Mouse (Mus musculus) hindbrain, embryonic 11.5 days (tissue): ENCODE measurements around the gene Olfm4. TPM values are rescaled to one million over a fixed set of nuclear protein-coding genes. Genes with fewer than 3 reads are reported as not detected.

Source experiments
- ATAC-seq: fragments of 200-750 bp; cut with Nextera tagmentation; 2 replicates; pipeline ENCODE4 v1.8.0; 2017; ENCODE audit warnings: mild to moderate bottlenecking, moderate TSS enrichment, moderate library complexity; ENCODE audit not compliant: low FRiP score
- DNase-seq: peaks from one replicate; pipeline ENCODE4 v3.0.0-alpha.2; 2015; ENCODE audit warnings: low spot score
- H3K27ac ChIP-seq: fragments of 300-500 bp; sonication (generic); 2 replicates; pipeline ENCODE4 v1.5.1; 2014; ENCODE audit warnings: mild to moderate bottlenecking, low read depth, low read length
- H3K27me3 ChIP-seq: fragments of 300-500 bp; sonication (generic); 2 replicates; pipeline ENCODE4 v1.6.1; 2014; ENCODE audit warnings: mild to moderate bottlenecking, low read length, moderate library complexity, mixed read lengths; ENCODE audit not compliant: control insufficient read depth, insufficient read depth
- H3K36me3 ChIP-seq: fragments of 300-500 bp; sonication (generic); 2 replicates; pipeline ENCODE4 v1.6.1; 2014; ENCODE audit warnings: mild to moderate bottlenecking, low read length, moderate library complexity, mixed read lengths; ENCODE audit not compliant: control insufficient read depth, insufficient read depth
- H3K4me1 ChIP-seq: fragments of 300-500 bp; sonication (generic); replicated peaks from 2 replicates; pipeline ENCODE4 v1.6.1; 2014; ENCODE audit warnings: low read length, mixed read lengths; ENCODE audit not compliant: control insufficient read depth, insufficient read depth
- H3K4me2 ChIP-seq: fragments of 300-500 bp; sonication (generic); replicated peaks from 2 replicates; pipeline ENCODE4 v1.6.1; 2014; ENCODE audit warnings: mild to moderate bottlenecking, low read depth, low read length
- H3K4me3 ChIP-seq: fragments of 300-500 bp; sonication (generic); 2 replicates; pipeline ENCODE4 v1.5.1; 2014; ENCODE audit warnings: low read depth, low read length
- H3K9ac ChIP-seq: fragments of 300-500 bp; sonication (generic); 2 replicates; pipeline ENCODE4 v1.6.1; 2014; ENCODE audit warnings: low read depth, low read length
- H3K9me3 ChIP-seq: fragments of 300-500 bp; sonication (generic); 2 replicates; pipeline ENCODE4 v1.6.1; 2016; ENCODE audit warnings: low read length; ENCODE audit not compliant: control insufficient read depth
- WGBS: fragments of 180-500 bp; shearing (Covaris S2); extraction: QIAGEN DNeasy Blood & Tissue Kit; methylation state at CpG from one replicate; pipeline ENCODE4 v1.1.7; 2014; 5-methylcytosine and 5-hydroxymethylcytosine counted together
- polyA plus RNA-seq: library from polyadenylated mRNA; unstranded; fragments of >200 nt; fragmentation: Nextera tagmentation; extraction: Ambion mirVana; gene quantifications from 2 replicates; pipeline ENCODE4 v1.2.1, GENCODE M21; 2014

The Olfm4 gene
- polyA plus RNA-seq = 0.49 and 0.77 TPM in 2 replicates

DNA sequence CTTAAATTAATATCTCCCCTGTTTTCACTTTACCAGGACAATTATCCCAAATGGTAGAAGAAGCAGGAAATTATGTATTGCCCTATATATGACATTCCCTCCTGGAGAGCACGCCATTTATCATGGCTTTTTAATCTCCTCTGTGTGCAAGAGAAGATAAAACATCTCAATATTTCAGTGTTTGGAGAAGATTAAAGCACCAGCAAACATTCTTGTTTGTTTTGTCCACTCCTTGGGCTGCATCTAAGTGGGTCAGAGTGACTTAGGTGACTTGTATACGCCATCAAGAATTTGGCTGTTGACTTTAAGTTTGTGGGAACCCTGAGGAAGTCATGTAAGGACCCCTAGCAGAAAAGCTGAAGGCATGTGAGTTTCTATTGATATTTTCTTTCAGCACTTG, at the start of gene Olfm4:
Gene Olfm4, plus strand, starts transcription at position 301 of the 400 bp plus-strand sequence.
- no peaks in the 10 kb centered on the region for H3K27me3 ChIP-seq
- no peak within 1 kb of the TSS for H3K27ac ChIP-seq
- 89% methylated on average over 2 of the region's 2 CpGs for WGBS
- no peak for ATAC-seq
- H3K36me3 ChIP-seq = no peaks in the 10 kb centered on the region
- DNase-seq = no peak
- H3K9me3 ChIP-seq = no peaks in the 10 kb centered on the region
- H3K4me2 ChIP-seq = no peak within 1 kb of the TSS
- no peak within 1 kb of the TSS for H3K4me3 ChIP-seq
- no peaks in the 10 kb centered on the region for H3K4me1 ChIP-seq
- no peak within 1 kb of the TSS for H3K9ac ChIP-seq

DNA sequence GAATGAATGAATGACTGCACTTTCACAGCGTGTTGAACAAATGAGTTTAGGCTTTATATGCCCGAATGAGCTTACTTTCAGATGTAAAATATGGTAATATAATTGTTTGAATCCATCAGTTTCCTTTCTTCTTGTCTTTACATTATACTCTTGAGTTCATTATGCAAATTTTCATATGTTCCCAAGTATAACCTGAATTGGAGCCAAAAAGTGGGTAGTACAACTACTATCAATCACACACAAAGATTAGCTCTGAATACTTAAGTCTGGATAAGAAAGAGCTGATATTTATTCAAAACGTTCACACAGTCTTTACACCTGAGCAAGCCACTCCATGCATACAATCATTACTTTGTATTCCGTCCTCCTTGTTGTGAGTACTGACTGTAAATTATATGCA, 49.5 kb upstream of the Olfm4 start:
- DNase-seq = no peak

DNA sequence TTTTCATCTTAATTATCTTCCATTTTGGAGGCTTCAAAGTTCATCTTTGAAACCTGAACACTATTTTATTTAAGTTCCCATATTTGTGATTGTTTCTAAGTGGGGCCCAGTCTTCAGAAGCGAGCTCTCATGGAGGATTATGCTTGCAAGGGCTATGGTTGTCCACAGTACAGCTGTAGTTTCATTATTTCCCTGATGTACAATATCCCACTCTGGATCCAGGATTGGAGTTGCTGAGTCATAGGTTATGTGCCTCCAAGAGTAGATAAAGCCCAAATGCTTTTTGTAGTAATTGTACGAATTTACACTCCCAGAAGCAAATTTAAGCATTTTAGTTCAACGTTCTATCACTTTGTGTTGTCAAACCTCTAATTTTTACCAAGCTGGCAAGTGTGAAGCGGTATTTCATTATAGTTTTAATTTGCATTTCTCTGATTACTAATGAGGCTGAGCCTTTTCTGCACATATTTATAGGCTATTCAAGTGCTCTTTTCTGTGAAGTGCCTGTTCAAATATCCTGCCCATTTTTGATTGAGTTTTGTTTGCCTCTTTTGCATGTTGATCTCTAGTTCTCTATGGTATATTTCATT, 46.9 kb upstream of the Olfm4 start:
- H3K27ac ChIP-seq = no peak overlapping the region
- ATAC-seq (no peak), DNase-seq (no peak)
- H3K9ac ChIP-seq = no peak overlapping the region
- no peaks in the 10 kb centered on the region for H3K4me1 ChIP-seq
- H3K36me3 ChIP-seq = no peaks in the 10 kb centered on the region
- H3K27me3 ChIP-seq = no peaks in the 10 kb centered on the region
- H3K4me3 ChIP-seq = no peak overlapping the region
- H3K4me2 ChIP-seq = no peak overlapping the region
- 93% methylated on average over 4 of the region's 4 CpGs for WGBS
- H3K9me3 ChIP-seq = no peaks in the 10 kb centered on the region

More for the DNA sequence above, 49.5 kb upstream of the Olfm4 start:
- Histone ChIP-seq H3K4me1 (no peaks in the 10 kb centered on the region), H3K36me3 (no peaks in the 10 kb centered on the region), H3K27me3 (no peaks in the 10 kb centered on the region), H3K9ac (no peak overlapping the region), H3K9me3 (no peaks in the 10 kb centered on the region), H3K4me2 (no peak overlapping the region), H3K4me3 (no peak overlapping the region), H3K27ac (no peak overlapping the region)
- 82% methylated on average over 4 of the region's 4 CpGs for WGBS
- no peak for ATAC-seq

DNA sequence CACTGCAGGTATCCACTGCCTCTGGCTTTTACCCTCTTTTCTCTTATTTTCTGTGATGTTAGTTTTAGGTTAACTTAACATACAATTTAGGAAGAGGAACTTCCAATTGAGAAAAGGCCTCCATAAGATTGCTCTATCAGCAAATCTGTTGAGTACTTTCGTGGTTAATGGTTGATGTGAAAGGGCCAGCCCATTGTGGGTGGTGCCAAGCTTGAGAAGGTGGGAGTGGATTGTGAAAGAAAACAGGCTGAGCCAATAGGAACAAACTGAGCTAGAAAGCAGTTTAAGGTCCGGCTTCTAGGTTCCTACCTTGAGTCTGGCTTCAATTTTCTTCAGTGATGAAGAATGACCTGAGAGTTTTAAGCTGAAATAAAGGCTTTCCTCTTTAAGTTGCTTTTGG, 38.0 kb upstream of the Olfm4 start:
- no peaks in the 10 kb centered on the region for H3K36me3 ChIP-seq
- H3K9ac ChIP-seq = no peak overlapping the region
- DNase-seq = no peak
- no peaks in the 10 kb centered on the region for H3K4me1 ChIP-seq
- no peak for ATAC-seq
- no peak overlapping the region for H3K4me2 ChIP-seq
- H3K9me3 ChIP-seq = no peaks in the 10 kb centered on the region
- WGBS = 78% methylated on average over 2 of the region's 2 CpGs
- H3K27ac ChIP-seq = no peak overlapping the region
- no peaks in the 10 kb centered on the region for H3K27me3 ChIP-seq
- H3K4me3 ChIP-seq = no peak overlapping the region

DNA sequence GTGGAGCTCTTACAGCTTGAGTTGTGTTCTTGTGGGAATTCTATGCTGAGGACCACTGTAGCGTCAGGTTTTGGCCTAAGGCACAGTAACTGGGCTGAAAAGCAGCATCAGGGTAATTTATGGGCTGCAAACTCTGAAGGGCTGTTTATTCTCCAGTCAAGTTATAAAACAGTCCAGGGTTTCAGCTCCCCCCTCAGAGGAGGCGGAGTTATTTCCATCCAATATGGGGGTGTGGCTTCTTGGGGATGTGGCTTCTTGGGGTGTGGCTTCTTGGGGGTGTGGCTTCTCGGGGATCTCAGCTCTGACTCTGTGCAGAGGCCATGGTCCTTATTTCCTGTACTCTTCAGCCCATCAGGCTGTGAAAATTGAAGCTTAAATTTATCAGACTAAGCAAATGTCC, 28.2 kb upstream of the Olfm4 start:
- no peak for DNase-seq
- H3K9me3 ChIP-seq = no peaks in the 10 kb centered on the region
- 89% methylated on average over 3 of the region's 3 CpGs for WGBS
- no peak for ATAC-seq
- no peak overlapping the region for H3K27ac ChIP-seq
- no peaks in the 10 kb centered on the region for H3K27me3 ChIP-seq
- no peaks in the 10 kb centered on the region for H3K4me1 ChIP-seq
- H3K4me3 ChIP-seq = no peak overlapping the region
- no peak overlapping the region for H3K9ac ChIP-seq
- no peaks in the 10 kb centered on the region for H3K36me3 ChIP-seq
- H3K4me2 ChIP-seq = no peak overlapping the region

DNA sequence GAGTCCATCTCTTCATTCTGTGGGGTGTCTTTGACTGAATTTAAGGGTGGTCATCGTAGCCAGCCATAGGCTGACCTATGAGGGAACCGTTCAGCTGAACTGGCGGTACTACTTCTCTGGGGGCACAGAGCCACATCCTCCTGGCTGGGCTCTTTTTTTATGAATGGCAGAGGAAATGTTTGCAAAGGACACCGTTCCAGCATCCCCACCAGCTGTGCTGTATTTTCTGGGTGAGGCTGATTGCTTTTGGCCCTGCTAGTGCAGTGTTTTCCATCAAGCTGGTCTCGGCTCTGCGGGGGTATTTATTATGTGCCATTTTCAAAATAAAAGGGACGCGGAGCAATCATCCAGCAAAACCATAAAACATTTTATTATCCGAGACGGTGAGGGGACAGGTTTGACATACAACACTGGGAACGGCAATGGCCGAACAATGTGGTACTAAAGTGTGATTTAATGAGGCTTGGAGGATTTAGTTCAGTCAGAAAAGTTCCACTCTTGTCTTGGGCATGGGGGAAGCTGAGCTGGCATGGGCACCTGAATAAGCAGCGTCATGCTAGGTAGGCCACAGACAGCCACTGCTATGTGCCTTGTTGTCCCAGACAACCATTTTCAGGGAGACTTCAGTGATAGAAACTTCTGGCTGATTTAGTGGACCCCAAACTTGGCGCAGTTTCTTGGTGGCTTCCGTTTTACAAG, 25.9 kb upstream of the Olfm4 start:
- Histone ChIP-seq H3K4me2 (no peak overlapping the region), H3K27ac (no peak overlapping the region), H3K9me3 (no peaks in the 10 kb centered on the region), H3K4me1 (no peaks in the 10 kb centered on the region), H3K9ac (no peak overlapping the region), H3K4me3 (no peak overlapping the region), H3K36me3 (no peaks in the 10 kb centered on the region), H3K27me3 (no peaks in the 10 kb centered on the region)
- 94% methylated on average over 15 of the region's 15 CpGs for WGBS
- ATAC-seq (no peak), DNase-seq (no peak)

DNA sequence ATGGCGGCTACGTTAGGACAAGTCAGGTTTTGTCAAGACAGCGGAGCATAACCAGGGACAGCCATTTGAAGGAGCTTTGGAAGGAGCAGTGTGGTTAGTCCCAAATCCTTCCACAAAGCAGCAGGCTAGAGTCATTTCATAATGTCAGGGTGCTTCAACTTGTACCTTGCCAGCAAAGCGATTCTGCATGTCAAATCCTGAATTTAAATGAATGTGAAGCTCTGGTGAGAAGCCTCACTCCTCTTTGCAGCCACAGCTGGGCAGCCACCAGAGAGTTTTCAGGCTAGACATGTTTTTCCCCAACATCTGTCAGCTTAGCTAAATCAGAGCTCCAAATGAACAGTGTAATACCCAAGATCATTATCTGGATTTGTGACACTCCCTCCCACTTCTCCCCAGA, 22.7 kb upstream of the Olfm4 start:
- no peaks in the 10 kb centered on the region for H3K9me3 ChIP-seq
- no peak overlapping the region for H3K27ac ChIP-seq
- ATAC-seq (no peak), DNase-seq (peak; percentile 3)
- H3K4me1 ChIP-seq = no peaks in the 10 kb centered on the region
- H3K4me3 ChIP-seq = no peak overlapping the region
- no peaks in the 10 kb centered on the region for H3K36me3 ChIP-seq
- H3K9ac ChIP-seq = no peak overlapping the region
- H3K4me2 ChIP-seq = no peak overlapping the region
- 74% methylated on average over 4 of the region's 4 CpGs for WGBS
- no peaks in the 10 kb centered on the region for H3K27me3 ChIP-seq

DNA sequence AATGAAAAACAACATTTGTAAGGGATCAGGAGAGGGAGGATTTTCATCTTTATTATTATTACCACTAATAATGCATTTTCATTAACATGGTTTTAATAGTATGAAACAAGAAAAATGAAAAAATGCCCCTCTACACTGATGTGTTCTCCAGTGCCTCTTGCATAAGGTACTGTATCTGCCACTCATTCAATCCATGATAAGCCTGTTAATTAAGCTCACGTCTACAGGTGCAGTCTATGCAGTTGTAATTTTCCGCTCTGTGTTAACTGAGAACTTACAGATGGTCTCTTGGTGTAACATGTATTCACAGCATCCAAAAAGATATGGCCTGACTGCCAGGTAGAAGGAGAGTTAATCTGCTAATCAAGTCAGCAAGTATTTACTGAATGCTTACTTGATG, 22.3 kb upstream of the Olfm4 start:
- H3K27me3 ChIP-seq = no peaks in the 10 kb centered on the region
- no peak for ATAC-seq
- H3K4me1 ChIP-seq = no peaks in the 10 kb centered on the region
- 91% methylated on average over 2 of the region's 2 CpGs for WGBS
- no peaks in the 10 kb centered on the region for H3K9me3 ChIP-seq
- no peak overlapping the region for H3K4me3 ChIP-seq
- H3K36me3 ChIP-seq = no peaks in the 10 kb centered on the region
- no peak for DNase-seq
- H3K27ac ChIP-seq = no peak overlapping the region
- H3K9ac ChIP-seq = no peak overlapping the region
- no peak overlapping the region for H3K4me2 ChIP-seq

DNA sequence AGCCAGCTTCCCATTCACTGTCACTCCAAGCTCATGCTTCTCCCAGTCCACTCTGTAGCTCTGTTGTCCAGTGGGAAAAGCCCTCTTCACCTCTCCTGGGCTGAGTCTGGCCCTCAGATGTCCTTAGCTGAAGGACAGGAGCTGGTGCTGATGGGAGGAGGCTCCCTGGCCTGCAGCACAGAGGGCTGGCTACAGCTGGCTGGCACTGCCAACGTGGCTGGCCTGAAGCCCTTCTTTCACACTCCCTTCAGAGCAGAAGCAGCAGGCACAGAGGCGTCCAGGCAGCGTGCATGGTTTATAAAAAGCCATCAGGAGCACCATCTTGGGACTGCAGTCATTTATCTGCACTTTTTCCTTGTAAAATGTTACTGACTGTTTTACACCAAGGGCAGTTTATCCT, 13.7 kb upstream of the Olfm4 start:
- WGBS = 68% methylated on average over 3 of the region's 3 CpGs
- Histone ChIP-seq H3K27me3 (no peaks in the 10 kb centered on the region), H3K4me3 (no peak overlapping the region), H3K36me3 (no peaks in the 10 kb centered on the region), H3K9me3 (no peaks in the 10 kb centered on the region), H3K9ac (no peak overlapping the region), H3K27ac (no peak overlapping the region), H3K4me1 (no peaks in the 10 kb centered on the region), H3K4me2 (no peak overlapping the region)
- ATAC-seq (no peak), DNase-seq (no peak)
